Mouse (Mus musculus) NIH3T3 (cell line): ENCODE measurements around the gene Wdfy4.

Experiments
- DNase-seq: peaks from one replicate; pipeline ENCODE4 v3.0.0-alpha.2; 2012; ENCODE audit warnings: low read depth

Wdfy4 gene

GRCm38 (mm10) chr14:33189849-33190423, 4.6 kb upstream of the Wdfy4 start:
- DNase-seq: no peak

- no peak for DNase-seq
Observed at GRCm38 (mm10) chr14:33189230-33189629, 3.9 kb upstream of the Wdfy4 start.

GRCm38 (mm10) chr14:33187201-33187600, 1.9 kb upstream of the Wdfy4 start:
- DNase-seq: no peak

- DNase-seq: no peak
Observed at GRCm38 (mm10) chr14:33180102-33180501, 5.2 kb downstream of the Wdfy4 start.

GRCm38 (mm10) chr14:33175059-33175821, 10.1 kb downstream of the Wdfy4 start:
- DNase-seq: no peak

- DNase-seq: no peak
Observed at GRCm38 (mm10) chr14:33171942-33172341, 13.4 kb downstream of the Wdfy4 start.

- no peak for DNase-seq
Observed at GRCm38 (mm10) chr14:33168750-33169149, 16.6 kb downstream of the Wdfy4 start.

GRCm38 (mm10) chr14:33162238-33162637, 23.1 kb downstream of the Wdfy4 start:
- no peak for DNase-seq

- no peak for DNase-seq
Observed at GRCm38 (mm10) chr14:33158268-33158667, 27.0 kb downstream of the Wdfy4 start.

GRCm38 (mm10) chr14:33152941-33153340, 32.4 kb downstream of the Wdfy4 start:
- no peak for DNase-seq

GRCm38 (mm10) chr14:33146287-33146686, 39.0 kb downstream of the Wdfy4 start:
- DNase-seq: peak; percentile 28

- no peak for DNase-seq
Observed at GRCm38 (mm10) chr14:33136843-33137242, 48.5 kb downstream of the Wdfy4 start.

- no peak for DNase-seq
Observed at GRCm38 (mm10) chr14:33135170-33135569, 50.1 kb downstream of the Wdfy4 start.

GRCm38 (mm10) chr14:33131044-33131758, 54.1 kb downstream of the Wdfy4 start:
- DNase-seq: no peak

GRCm38 (mm10) chr14:33116590-33116989, 68.7 kb downstream of the Wdfy4 start:
- DNase-seq: no peak

GRCm38 (mm10) chr14:33104809-33105208, 80.5 kb downstream of the Wdfy4 start:
- no peak for DNase-seq

GRCm38 (mm10) chr14:33101609-33102008, 83.7 kb downstream of the Wdfy4 start:
- no peak for DNase-seq

GRCm38 (mm10) chr14:33099926-33100325, 85.4 kb downstream of the Wdfy4 start:
- DNase-seq: no peak

GRCm38 (mm10) chr14:33099111-33099510, 86.2 kb downstream of the Wdfy4 start:
- no peak for DNase-seq

- no peak for DNase-seq
Observed at GRCm38 (mm10) chr14:33096462-33096861, 88.8 kb downstream of the Wdfy4 start.

- no peak for DNase-seq
Observed at GRCm38 (mm10) chr14:33083326-33083725, 102.0 kb downstream of the Wdfy4 start.

- DNase-seq: no peak
Observed at GRCm38 (mm10) chr14:33082301-33082700, 103.0 kb downstream of the Wdfy4 start.

GRCm38 (mm10) chr14:33081370-33081860, 103.9 kb downstream of the Wdfy4 start:
- DNase-seq: no peak
